Mouse (Mus musculus) embryonic facial prominence, embryonic 12.5 days (tissue): ENCODE results near the gene Cth. TPM values are rescaled to one million over a fixed set of nuclear protein-coding genes. Genes with fewer than 3 reads are reported as not detected.

ENCODE experiments used
- ATAC-seq: fragments of 200-750 bp; cut with Nextera tagmentation; 2 replicates; pipeline ENCODE4 v1.8.0; 2017; ENCODE audit not compliant: insufficient number of reproducible peaks, insufficient read depth, low FRiP score, low TSS enrichment
- H3K27ac ChIP-seq: fragments of 300-500 bp; sonication (generic); 2 replicates; pipeline ENCODE4 v1.5.1; 2016; ENCODE audit warnings: mild to moderate bottlenecking
- H3K27me3 ChIP-seq: fragments of 300-500 bp; sonication (generic); 2 replicates; pipeline ENCODE4 v1.6.1; 2016; ENCODE audit warnings: mild to moderate bottlenecking, moderate library complexity
- H3K36me3 ChIP-seq: fragments of 300-500 bp; sonication (generic); 2 replicates; pipeline ENCODE4 v1.6.1; 2016; ENCODE audit warnings: mild to moderate bottlenecking
- H3K4me1 ChIP-seq: fragments of 300-500 bp; sonication (generic); 2 replicates; pipeline ENCODE4 v1.6.1; 2016
- H3K4me2 ChIP-seq: fragments of 300-500 bp; sonication (generic); replicated peaks from 2 replicates; pipeline ENCODE4 v1.6.1; 2016; ENCODE audit warnings: mild to moderate bottlenecking, moderate library complexity
- H3K4me3 ChIP-seq: fragments of 300-500 bp; sonication (generic); 2 replicates; pipeline ENCODE4 v1.5.1; 2016; ENCODE audit warnings: mild to moderate bottlenecking
- H3K9ac ChIP-seq: fragments of 300-500 bp; sonication (generic); 2 replicates; pipeline ENCODE4 v1.6.1; 2016; ENCODE audit warnings: mild to moderate bottlenecking, moderate library complexity
- H3K9me3 ChIP-seq: fragments of 300-500 bp; sonication (generic); 2 replicates; pipeline ENCODE4 v1.6.1; 2016; ENCODE audit warnings: mild to moderate bottlenecking, moderate library complexity
- WGBS: fragments of 180-500 bp; shearing (Covaris S2); methylation state at CpG from one replicate; pipeline ENCODE4 v1.1.7; 2016; 5-methylcytosine and 5-hydroxymethylcytosine counted together
- polyA plus RNA-seq: library from polyadenylated mRNA; unstranded; fragments of >200 nt; fragmentation: Nextera tagmentation; extraction: Ambion mirVana; gene quantifications from 2 replicates; pipeline ENCODE4 v1.2.1, GENCODE M21; 2016

Gene Cth
- polyA plus RNA-seq, 1 experiment from 2014 or later: 15.3 TPM

GRCm38 (mm10) chr3:157908166-157908565, 16.7 kb downstream of the Cth start:
- Histone ChIP-seq H3K9ac (no peak overlapping the region), H3K27me3 (no peaks in the 10 kb centered on the region), H3K4me2 (no peak overlapping the region), H3K9me3 (no peaks in the 10 kb centered on the region), H3K27ac (no peak overlapping the region), H3K36me3 (peaks cover 6% of the 10 kb centered on the region; the same call in 1 of the 2 replicates), H3K4me3 (no peak overlapping the region), H3K4me1 (no peaks in the 10 kb centered on the region)
- 77% methylated on average over 3 of the region's 3 CpGs for WGBS
- no peak for ATAC-seq

- H3K27me3 ChIP-seq: no peaks in the 10 kb centered on the region
- no peak overlapping the region for H3K4me3 ChIP-seq
- 92% methylated on average over 5 of the region's 5 CpGs for WGBS
- no peaks in the 10 kb centered on the region for H3K4me1 ChIP-seq
- H3K9ac ChIP-seq: no peak overlapping the region
- H3K27ac ChIP-seq: no peak overlapping the region
- no peaks in the 10 kb centered on the region for H3K9me3 ChIP-seq
- no peak for ATAC-seq
- no peaks in the 10 kb centered on the region; the same call in 1 of the 2 replicates for H3K36me3 ChIP-seq
- H3K4me2 ChIP-seq: no peak overlapping the region
These were observed 23.2 kb downstream of the Cth start for GRCm38 (mm10) chr3:157901721-157902120.

DNA sequence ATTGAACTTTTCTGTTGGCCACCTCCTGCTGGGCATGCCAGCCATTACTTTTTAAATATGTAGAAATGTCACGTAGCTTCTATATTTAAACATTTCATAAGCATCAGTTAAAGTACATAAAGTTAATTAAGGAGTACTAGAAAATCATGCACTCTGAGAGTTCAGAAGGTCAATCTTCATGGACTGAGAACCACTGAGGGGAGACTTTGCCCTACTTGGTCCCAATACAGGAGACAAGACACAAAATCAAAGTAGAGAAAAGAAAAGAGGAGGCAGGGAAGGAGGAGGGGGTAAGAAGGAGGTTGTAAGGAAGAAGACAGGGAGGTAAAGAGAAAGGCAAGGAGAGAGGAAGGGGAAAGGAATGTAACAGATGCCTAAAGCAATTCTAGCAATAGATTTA, 24.9 kb downstream of the Cth start:
- no peak for ATAC-seq
- H3K9ac ChIP-seq: no peak overlapping the region
- no peaks in the 10 kb centered on the region for H3K4me1 ChIP-seq
- no peak overlapping the region for H3K4me3 ChIP-seq
- H3K27ac ChIP-seq: no peak overlapping the region
- H3K9me3 ChIP-seq: no peaks in the 10 kb centered on the region
- WGBS: 85% methylated on average over 1 of the region's 1 CpGs
- H3K36me3 ChIP-seq: no peaks in the 10 kb centered on the region
- H3K4me2 ChIP-seq: no peak overlapping the region
- H3K27me3 ChIP-seq: no peaks in the 10 kb centered on the region

DNA sequence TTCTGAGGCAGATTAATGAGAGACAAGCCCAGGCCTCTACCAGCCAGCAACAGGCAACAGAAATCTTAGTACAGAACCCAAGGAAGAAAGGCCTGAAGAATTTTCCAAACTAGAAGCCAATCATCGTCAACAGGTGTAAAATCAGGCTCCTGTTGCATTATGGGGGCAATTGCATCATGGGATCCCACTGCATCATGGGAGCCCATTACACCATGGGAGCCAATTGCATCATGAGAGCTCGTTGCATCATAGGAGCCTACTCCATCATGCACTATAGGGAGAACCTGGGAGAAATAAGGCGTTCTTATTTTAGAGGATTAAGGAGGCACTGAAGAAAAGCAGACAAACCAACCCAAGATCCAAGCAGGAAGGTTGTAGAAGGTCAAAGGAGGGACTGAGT, 27.2 kb downstream of the Cth start:
- H3K4me1 ChIP-seq: no peaks in the 10 kb centered on the region
- H3K27me3 ChIP-seq: no peaks in the 10 kb centered on the region
- no peaks in the 10 kb centered on the region for H3K36me3 ChIP-seq
- no peak overlapping the region for H3K4me2 ChIP-seq
- no peak overlapping the region for H3K9ac ChIP-seq
- H3K4me3 ChIP-seq: no peak overlapping the region
- H3K9me3 ChIP-seq: no peaks in the 10 kb centered on the region
- ATAC-seq: no peak
- 92% methylated on average over 3 of the region's 3 CpGs for WGBS
- H3K27ac ChIP-seq: no peak overlapping the region

DNA sequence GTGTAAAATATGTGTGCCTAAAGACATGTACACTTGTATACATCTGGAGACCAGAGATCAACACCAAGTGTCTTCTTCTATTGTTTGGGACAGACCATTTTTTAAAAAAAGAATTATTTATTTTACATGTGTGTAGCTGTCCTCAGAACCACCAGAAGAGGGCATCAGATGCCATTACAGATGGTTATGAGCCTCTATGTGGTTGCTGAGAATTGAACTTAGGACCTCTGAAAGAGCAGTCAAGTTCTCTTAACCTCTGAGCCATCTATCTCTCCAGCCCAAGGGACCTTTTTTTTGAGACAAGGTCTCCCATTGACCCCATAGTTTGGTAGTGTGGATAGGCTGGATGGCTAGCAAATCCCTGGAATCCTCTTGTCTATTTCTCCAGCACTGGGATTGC, 33.1 kb downstream of the Cth start:
- Histone ChIP-seq H3K27ac (no peak overlapping the region), H3K9ac (no peak overlapping the region), H3K27me3 (no peaks in the 10 kb centered on the region), H3K4me1 (no peaks in the 10 kb centered on the region), H3K4me2 (no peak overlapping the region), H3K36me3 (no peaks in the 10 kb centered on the region), H3K9me3 (no peaks in the 10 kb centered on the region), H3K4me3 (no peak overlapping the region)
- no peak for ATAC-seq

- no peak overlapping the region for H3K4me3 ChIP-seq
- 92% methylated on average over 6 of the region's 6 CpGs for WGBS
- no peak overlapping the region for H3K27ac ChIP-seq
- no peaks in the 10 kb centered on the region for H3K36me3 ChIP-seq
- no peak overlapping the region for H3K4me2 ChIP-seq
- ATAC-seq: no peak
- H3K9me3 ChIP-seq: no peaks in the 10 kb centered on the region
- no peaks in the 10 kb centered on the region for H3K27me3 ChIP-seq
- no peaks in the 10 kb centered on the region for H3K4me1 ChIP-seq
- H3K9ac ChIP-seq: no peak overlapping the region
These were observed 40.7 kb downstream of the Cth start for GRCm38 (mm10) chr3:157884081-157884643.

GRCm38 (mm10) chr3:157883085-157883484, 41.8 kb downstream of the Cth start:
- H3K27me3 ChIP-seq: no peaks in the 10 kb centered on the region

DNA sequence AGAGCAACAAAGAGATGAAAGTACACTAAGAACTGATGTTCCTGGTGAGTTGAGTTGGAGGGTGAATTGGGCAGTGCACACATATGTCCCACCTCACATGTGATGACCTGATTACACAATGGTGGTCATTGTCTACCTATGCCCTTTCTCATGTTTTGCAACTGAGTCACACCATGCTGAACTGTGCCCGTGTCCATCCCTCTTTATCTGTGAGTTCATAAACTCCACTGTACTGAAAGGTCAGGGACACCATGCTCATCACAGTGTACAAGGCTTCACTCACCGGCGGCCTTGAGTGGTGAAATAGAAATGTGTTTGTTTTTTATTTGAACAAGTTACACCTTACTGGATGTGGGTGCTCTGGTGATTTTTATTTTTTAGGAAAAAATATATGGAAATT, 42.9 kb downstream of the Cth start:
- 87% methylated on average over 3 of the region's 3 CpGs for WGBS
- no peaks in the 10 kb centered on the region for H3K4me1 ChIP-seq
- H3K9me3 ChIP-seq: no peaks in the 10 kb centered on the region
- ATAC-seq: no peak
- no peak overlapping the region for H3K4me2 ChIP-seq
- no peaks in the 10 kb centered on the region for H3K36me3 ChIP-seq
- no peak overlapping the region for H3K27ac ChIP-seq
- no peak overlapping the region for H3K9ac ChIP-seq
- H3K4me3 ChIP-seq: no peak overlapping the region
- no peaks in the 10 kb centered on the region for H3K27me3 ChIP-seq

More at GRCm38 (mm10) chr3:157883085-157883484, 41.8 kb downstream of the Cth start:
- Histone ChIP-seq H3K9me3 (no peaks in the 10 kb centered on the region), H3K4me1 (no peaks in the 10 kb centered on the region), H3K4me2 (no peak overlapping the region), H3K4me3 (no peak overlapping the region), H3K27ac (no peak overlapping the region), H3K9ac (no peak overlapping the region), H3K36me3 (no peaks in the 10 kb centered on the region)
- 71% methylated on average over 4 of the region's 4 CpGs for WGBS
- ATAC-seq: no peak

DNA sequence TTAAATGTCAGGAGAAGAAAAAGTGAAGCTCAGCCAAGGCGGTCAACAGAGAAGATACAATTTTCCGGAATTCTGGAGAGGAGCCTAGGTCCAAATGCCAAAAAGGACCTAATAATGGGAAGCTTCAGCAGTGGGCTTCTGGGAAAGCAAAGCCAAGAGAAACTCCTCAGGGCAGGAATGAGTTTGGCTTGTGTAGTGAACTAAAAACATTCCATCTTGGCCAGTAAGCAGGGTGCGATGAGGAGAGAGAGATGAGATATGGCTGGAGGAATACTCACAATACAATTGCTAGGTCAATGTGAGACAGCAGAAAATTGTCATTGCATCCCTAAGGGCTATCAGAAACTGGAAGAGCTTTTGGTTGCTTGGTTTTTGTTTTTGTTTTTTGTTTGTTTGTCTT, 43.9 kb downstream of the Cth start:
- WGBS: 93% methylated on average over 3 of the region's 3 CpGs
- Histone ChIP-seq H3K4me3 (no peak overlapping the region), H3K9me3 (no peaks in the 10 kb centered on the region), H3K9ac (no peak overlapping the region), H3K4me2 (no peak overlapping the region), H3K36me3 (no peaks in the 10 kb centered on the region), H3K27me3 (no peaks in the 10 kb centered on the region), H3K27ac (no peak overlapping the region), H3K4me1 (no peaks in the 10 kb centered on the region)
- ATAC-seq: no peak

- Histone ChIP-seq H3K4me3 (no peak overlapping the region), H3K9ac (no peak overlapping the region), H3K4me1 (no peaks in the 10 kb centered on the region), H3K27me3 (no peaks in the 10 kb centered on the region), H3K9me3 (no peaks in the 10 kb centered on the region), H3K4me2 (no peak overlapping the region), H3K36me3 (no peaks in the 10 kb centered on the region), H3K27ac (no peak overlapping the region)
- no peak for ATAC-seq
These were observed 47.0 kb downstream of the Cth start for GRCm38 (mm10) chr3:157877847-157878246.

DNA sequence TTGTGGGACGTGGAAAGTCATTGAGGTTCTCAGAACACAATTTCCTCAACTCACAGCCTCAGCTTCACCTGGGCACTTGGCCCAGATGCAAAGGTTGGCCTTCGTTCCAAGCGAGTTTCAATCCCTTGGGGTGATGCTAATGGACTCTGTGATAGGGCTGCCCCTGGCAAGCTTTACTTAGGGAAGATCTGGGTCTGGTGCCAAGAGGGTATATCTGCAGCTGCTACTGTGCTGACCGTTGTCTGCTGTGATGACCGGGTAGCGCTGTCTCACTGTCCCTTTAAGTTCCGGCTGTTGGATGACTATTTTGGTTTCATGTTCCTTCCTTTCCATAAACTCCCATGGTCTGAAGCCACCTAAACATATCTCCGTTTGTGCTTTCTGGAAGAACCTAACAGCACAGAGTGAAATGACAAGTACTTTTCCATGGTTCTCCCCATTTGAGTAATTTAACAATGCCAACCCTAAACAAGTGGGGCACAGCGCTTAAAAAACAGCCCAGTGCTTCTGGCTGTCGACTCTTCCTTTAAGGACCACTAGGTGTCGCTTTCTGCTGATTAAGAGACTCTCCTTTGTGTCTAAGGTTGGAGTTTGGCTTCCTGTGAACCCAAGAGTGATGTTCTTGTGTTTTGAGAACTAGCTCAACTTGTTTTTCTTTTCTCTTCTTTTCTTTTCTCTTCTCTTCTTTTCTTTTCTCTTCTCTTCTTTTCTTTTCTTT, 48.3 kb downstream of the Cth start:
- H3K4me2 ChIP-seq: no peak overlapping the region
- no peaks in the 10 kb centered on the region for H3K27me3 ChIP-seq
- H3K27ac ChIP-seq: no peak overlapping the region
- H3K9me3 ChIP-seq: no peaks in the 10 kb centered on the region
- no peak overlapping the region for H3K4me3 ChIP-seq
- WGBS: 55% methylated on average over 11 of the region's 11 CpGs
- no peak for ATAC-seq
- no peaks in the 10 kb centered on the region for H3K4me1 ChIP-seq
- H3K9ac ChIP-seq: no peak overlapping the region
- no peaks in the 10 kb centered on the region for H3K36me3 ChIP-seq

DNA sequence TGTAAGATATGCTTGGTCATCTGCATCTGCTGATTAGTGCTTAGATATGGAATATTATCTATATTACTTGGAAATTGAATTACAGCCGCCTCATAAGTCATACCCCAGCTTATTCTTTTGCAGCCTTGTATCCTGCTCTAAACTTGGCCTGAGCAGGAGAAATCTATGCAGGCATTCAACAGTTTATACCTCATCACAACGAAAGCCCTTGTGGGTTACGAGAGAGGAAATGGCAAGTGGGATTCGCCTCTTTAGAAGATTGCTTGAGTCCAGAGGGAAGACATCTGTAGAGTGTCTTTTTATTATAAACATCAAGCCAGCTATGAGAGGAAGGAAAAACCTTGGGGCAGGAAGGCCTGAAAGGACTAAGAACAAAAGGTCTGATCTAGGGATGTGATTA, 52.0 kb downstream of the Cth start:
- no peak overlapping the region for H3K9ac ChIP-seq
- ATAC-seq: no peak
- H3K4me3 ChIP-seq: no peak overlapping the region
- H3K4me1 ChIP-seq: no peaks in the 10 kb centered on the region
- H3K9me3 ChIP-seq: no peaks in the 10 kb centered on the region
- H3K4me2 ChIP-seq: no peak overlapping the region
- no peaks in the 10 kb centered on the region for H3K36me3 ChIP-seq
- no peaks in the 10 kb centered on the region for H3K27me3 ChIP-seq
- H3K27ac ChIP-seq: no peak overlapping the region
- 78% methylated on average over 4 of the region's 4 CpGs for WGBS
